Mouse (Mus musculus): ENCODE results near the gene Gtf2i. TPM values are rescaled to one million over a fixed set of nuclear protein-coding genes. Genes with fewer than 3 reads are reported as not detected.

Gene Gtf2i
- polyA plus RNA-seq, 1 experiment from 2014 or later = 225 TPM

DNA sequence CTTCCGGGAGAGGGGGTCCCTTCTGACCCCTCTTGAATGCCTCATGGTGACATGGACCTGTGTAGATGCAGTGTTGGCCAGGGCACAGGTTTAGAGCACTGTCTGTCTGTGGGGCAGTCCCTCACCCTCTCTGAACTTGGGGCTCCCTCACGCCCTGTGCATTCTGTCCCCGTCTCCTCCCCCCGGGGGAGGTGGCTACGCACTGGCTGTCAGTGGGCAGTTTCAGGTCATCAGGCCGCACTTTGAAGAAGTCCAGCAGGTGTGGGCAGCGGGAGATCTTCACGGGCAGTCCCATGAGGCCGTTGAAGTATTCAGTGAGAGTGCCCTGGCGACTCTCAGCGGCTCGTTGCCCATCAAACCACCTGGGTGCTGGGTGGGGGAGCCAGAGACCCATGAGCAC is 87.6 kb downstream of the Gtf2i start:
- 68% methylated on average over 12 of the region's 12 CpGs for WGBS
- Histone ChIP-seq H3K9me3 (no peaks in the 10 kb centered on the region), H3K9ac (0 out of 2 replicates have a peak overlapping the region, but pooled peaks have one; percentile 6), H3K4me2 (no peak overlapping the region), H3K27ac (no peak overlapping the region), H3K27me3 (peaks cover 11% of the 10 kb centered on the region), H3K36me3 (no peaks in the 10 kb centered on the region), H3K4me1 (peaks cover 27% of the 10 kb centered on the region), H3K4me3 (no peak overlapping the region)
- no peak for ATAC-seq (ENCODE audit: insufficient number of reproducible peaks, insufficient read depth, low FRiP score, low TSS enrichment, low read depth)

DNA sequence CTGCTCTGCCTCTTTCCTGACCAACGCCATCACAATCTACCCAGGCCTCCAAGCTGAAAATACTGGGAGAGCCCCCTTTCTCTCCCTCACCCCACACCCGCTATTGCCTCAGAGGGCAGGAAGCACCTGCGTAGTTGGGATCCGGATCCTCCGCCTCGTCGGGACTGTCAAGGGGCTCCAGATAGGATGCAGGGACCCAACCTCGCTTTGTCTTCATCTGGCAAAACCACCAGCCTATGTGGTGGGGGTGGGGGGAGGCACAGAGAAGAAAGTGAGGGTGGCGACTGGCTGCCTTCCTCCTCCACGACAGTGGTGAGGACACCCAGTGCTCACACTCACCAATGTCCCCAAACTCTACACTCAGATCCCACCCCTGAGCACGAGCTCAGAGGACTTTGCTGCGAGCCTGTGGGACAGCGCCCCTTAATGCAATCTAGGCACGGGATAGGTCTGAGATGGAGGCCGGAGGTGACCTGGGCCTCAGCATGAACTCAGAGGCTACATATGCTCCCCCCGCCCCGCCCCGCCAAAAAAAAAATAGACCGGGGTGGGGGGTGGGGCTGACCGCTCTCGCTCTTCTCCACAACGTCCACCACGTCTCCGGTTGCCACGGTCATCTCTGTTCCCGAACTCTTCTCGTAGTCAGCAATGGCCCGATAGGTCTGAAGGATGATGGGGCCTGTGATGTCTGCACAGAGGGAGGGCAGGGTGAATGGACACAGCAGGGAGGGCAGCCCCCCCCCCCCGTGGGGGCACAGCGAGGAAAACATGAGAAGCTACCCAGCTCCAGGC is 89.3 kb downstream of the Gtf2i start:
- no peaks in the 10 kb centered on the region for H3K9me3 ChIP-seq
- peaks cover 35% of the 10 kb centered on the region for H3K4me1 ChIP-seq
- 81% methylated on average over 30 of the region's 30 CpGs for WGBS
- peaks cover 20% of the 10 kb centered on the region for H3K27me3 ChIP-seq
- ATAC-seq (ENCODE audit: insufficient number of reproducible peaks, insufficient read depth, low FRiP score, low TSS enrichment, low read depth) = no peak
- H3K27ac ChIP-seq = no peak overlapping the region; the same call in 1 of the 2 replicates
- H3K36me3 ChIP-seq = no peaks in the 10 kb centered on the region
- no peak overlapping the region for H3K4me2 ChIP-seq
- no peak overlapping the region for H3K4me3 ChIP-seq
- H3K9ac ChIP-seq = no peak overlapping the region

- peaks cover 24% of the 10 kb centered on the region for H3K4me1 ChIP-seq
- H3K27ac ChIP-seq = no peak overlapping the region
- ATAC-seq (ENCODE audit: insufficient number of reproducible peaks, insufficient read depth, low FRiP score, low TSS enrichment, low read depth) = no peak
Observed at GRCm38 (mm10) chr5:134221708-134222150, 92.8 kb downstream of the Gtf2i start.

GRCm38 (mm10) chr5:134221278-134221677 is 93.3 kb downstream of the Gtf2i start:
- H3K27ac ChIP-seq = no peak overlapping the region
- H3K4me1 ChIP-seq = peaks cover 19% of the 10 kb centered on the region
- H3K4me3 ChIP-seq = peak overlapping the region; percentile 42
- 33% methylated on average over 4 of the region's 4 CpGs for WGBS
- H3K27me3 ChIP-seq = peaks cover 20% of the 10 kb centered on the region
- H3K36me3 ChIP-seq = peaks cover 13% of the 10 kb centered on the region
- ATAC-seq (ENCODE audit: insufficient number of reproducible peaks, insufficient read depth, low FRiP score, low TSS enrichment, low read depth) = no peak
- no peaks in the 10 kb centered on the region for H3K9me3 ChIP-seq
- peak overlapping the region; percentile 70 for H3K9ac ChIP-seq
- peak overlapping the region; percentile 75 for H3K4me2 ChIP-seq

More at GRCm38 (mm10) chr5:134221708-134222150, 92.8 kb downstream of the Gtf2i start:
- H3K9ac ChIP-seq = peak overlapping the region; percentile 70
- H3K9me3 ChIP-seq = no peaks in the 10 kb centered on the region
- 1% methylated on average over 36 of the region's 36 CpGs for WGBS
- peaks cover 20% of the 10 kb centered on the region for H3K27me3 ChIP-seq
- H3K4me2 ChIP-seq = peak overlapping the region; percentile 75
- peaks cover 8% of the 10 kb centered on the region for H3K36me3 ChIP-seq
- H3K4me3 ChIP-seq = peak overlapping the region; percentile 42

DNA sequence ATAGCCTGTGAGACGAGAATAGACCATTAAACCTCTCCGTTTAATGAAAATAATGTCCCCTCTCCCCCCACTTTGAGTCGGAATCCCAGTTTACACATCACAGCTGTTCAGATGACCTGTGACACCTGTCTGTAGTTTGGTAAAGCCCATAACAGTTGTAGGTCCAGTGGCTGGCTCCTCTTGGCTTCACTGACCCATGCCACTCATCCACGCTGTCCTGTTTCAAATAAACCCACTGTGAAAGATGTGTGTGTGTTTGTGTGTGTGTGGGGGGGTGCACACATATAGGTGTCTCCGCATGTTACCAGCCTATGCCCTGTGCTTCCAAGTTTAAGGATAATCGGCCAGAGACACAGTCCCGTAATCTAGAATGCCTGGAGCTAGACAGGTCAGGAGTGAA is 96.7 kb downstream of the Gtf2i start:
- Histone ChIP-seq H3K27me3 (peaks cover 18% of the 10 kb centered on the region), H3K27ac (no peak overlapping the region), H3K4me1 (peaks cover 11% of the 10 kb centered on the region), H3K9me3 (no peaks in the 10 kb centered on the region), H3K4me2 (no peak overlapping the region), H3K4me3 (no peak overlapping the region), H3K36me3 (peaks cover 15% of the 10 kb centered on the region), H3K9ac (no peak overlapping the region)
- ATAC-seq (ENCODE audit: insufficient number of reproducible peaks, insufficient read depth, low FRiP score, low TSS enrichment, low read depth) = no peak
- 88% methylated on average over 7 of the region's 7 CpGs for WGBS

DNA sequence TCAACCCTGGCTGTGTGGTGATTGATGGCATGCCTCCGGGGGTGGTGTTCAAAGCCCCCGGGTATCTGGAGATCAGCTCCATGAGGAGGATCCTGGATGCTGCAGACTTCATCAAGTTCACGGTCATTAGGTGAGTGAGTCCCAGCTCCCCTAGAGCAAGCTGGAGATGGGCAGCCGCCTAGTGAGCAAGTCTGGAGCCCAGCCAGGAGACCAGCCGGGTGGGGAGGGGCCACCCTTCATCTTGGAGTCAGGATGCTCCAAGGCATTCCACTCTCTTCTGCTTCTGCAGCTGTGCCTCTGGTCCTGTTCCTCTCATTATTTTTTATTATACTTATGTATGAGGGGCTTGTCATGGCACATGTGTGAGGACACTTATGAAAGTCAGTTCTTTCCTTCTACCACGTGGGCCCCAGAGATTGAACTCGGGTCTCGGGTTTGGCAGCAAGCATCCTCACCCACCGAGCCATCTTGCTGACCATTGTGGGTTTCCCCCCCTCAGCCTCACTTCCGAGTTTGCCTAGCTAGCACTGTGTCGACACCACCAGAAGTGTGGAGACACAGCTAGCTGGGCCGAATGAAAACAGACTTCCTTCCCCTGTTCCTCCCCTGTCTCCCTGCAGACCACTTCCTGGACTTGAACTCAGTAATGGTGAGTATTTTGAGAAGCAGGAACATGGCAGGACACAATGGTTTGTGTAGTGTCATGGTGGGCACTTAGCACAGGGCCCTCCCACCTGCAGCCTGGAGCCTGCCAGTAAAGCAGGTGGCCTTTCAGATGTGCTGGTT is 100.3 kb downstream of the Gtf2i start:
- WGBS = 75% methylated on average over 12 of the region's 12 CpGs
- Histone ChIP-seq H3K4me2 (no peak overlapping the region), H3K9me3 (no peaks in the 10 kb centered on the region; the same call in 1 of the 2 replicates), H3K27me3 (no peaks in the 10 kb centered on the region), H3K36me3 (peaks cover 23% of the 10 kb centered on the region), H3K27ac (no peak overlapping the region), H3K4me1 (no peaks in the 10 kb centered on the region), H3K9ac (no peak overlapping the region), H3K4me3 (no peak overlapping the region)
- no peak for ATAC-seq (ENCODE audit: insufficient number of reproducible peaks, insufficient read depth, low FRiP score, low TSS enrichment, low read depth)

GRCm38 (mm10) chr5:134209931-134210554 is 104.5 kb downstream of the Gtf2i start:
- Histone ChIP-seq H3K4me1 (no peaks in the 10 kb centered on the region), H3K4me3 (no peak overlapping the region), H3K9ac (no peak overlapping the region), H3K27ac (no peak overlapping the region; the same call in 1 of the 2 replicates), H3K4me2 (no peak overlapping the region), H3K9me3 (no peaks in the 10 kb centered on the region; the same call in 1 of the 2 replicates), H3K27me3 (no peaks in the 10 kb centered on the region), H3K36me3 (peaks cover 15% of the 10 kb centered on the region)
- no peak for ATAC-seq (ENCODE audit: insufficient number of reproducible peaks, insufficient read depth, low FRiP score, low TSS enrichment, low read depth)
- WGBS = 68% methylated on average over 11 of the region's 11 CpGs

DNA sequence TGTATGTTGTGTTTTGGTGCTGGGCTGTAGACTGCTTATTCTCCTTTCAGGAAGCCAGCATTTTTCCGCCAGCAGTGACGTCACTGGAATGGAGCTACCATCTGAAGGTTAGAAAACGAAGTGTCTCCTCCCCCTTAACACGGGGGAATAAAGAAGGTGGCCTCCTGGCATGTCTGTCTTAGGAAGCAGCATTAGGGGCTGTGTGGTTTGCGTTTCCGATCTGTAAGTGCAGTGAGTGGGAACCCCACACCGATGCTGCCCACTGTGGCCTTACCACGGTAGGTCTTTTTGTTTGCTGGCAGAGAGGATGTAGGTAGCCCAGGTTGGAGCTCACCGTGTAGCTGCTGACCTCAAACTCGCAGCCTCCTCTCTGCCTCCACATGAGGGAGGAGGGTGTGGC is 107.8 kb downstream of the Gtf2i start:
- Histone ChIP-seq H3K4me3 (no peak overlapping the region), H3K9me3 (no peaks in the 10 kb centered on the region; the same call in 1 of the 2 replicates), H3K27me3 (no peaks in the 10 kb centered on the region), H3K9ac (no peak overlapping the region), H3K27ac (no peak overlapping the region), H3K4me2 (no peak overlapping the region), H3K36me3 (peaks cover 39% of the 10 kb centered on the region), H3K4me1 (no peaks in the 10 kb centered on the region)
- 83% methylated on average over 10 of the region's 10 CpGs for WGBS
- ATAC-seq (ENCODE audit: insufficient number of reproducible peaks, insufficient read depth, low FRiP score, low TSS enrichment, low read depth) = no peak

DNA sequence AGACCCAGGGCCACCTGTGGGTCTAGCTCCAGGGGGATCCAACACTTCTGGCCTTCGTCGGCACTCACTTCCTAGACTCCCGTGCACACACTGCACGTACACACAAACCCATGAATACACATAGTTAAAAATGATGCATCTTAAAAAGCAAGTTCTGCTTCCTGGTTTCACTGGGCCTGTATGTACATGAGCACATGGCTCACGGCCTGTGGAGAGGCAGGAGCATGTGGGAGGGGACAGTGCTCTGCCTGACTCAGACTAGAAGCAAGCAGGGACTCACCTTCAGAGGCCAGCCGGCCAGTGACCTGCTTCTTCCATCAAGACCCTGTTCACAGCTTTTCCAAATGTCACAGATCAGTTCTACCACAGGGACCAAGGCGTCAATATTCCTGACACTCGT is 120.9 kb downstream of the Gtf2i start:
- no peaks in the 10 kb centered on the region for H3K9me3 ChIP-seq
- no peak overlapping the region for H3K4me3 ChIP-seq
- no peaks in the 10 kb centered on the region for H3K4me1 ChIP-seq
- ATAC-seq (ENCODE audit: insufficient number of reproducible peaks, insufficient read depth, low FRiP score, low TSS enrichment, low read depth) = no peak
- 85% methylated on average over 8 of the region's 8 CpGs for WGBS
- no peak overlapping the region for H3K4me2 ChIP-seq
- peaks cover 42% of the 10 kb centered on the region for H3K36me3 ChIP-seq
- H3K27ac ChIP-seq = no peak overlapping the region
- no peaks in the 10 kb centered on the region for H3K27me3 ChIP-seq
- no peak overlapping the region for H3K9ac ChIP-seq

DNA sequence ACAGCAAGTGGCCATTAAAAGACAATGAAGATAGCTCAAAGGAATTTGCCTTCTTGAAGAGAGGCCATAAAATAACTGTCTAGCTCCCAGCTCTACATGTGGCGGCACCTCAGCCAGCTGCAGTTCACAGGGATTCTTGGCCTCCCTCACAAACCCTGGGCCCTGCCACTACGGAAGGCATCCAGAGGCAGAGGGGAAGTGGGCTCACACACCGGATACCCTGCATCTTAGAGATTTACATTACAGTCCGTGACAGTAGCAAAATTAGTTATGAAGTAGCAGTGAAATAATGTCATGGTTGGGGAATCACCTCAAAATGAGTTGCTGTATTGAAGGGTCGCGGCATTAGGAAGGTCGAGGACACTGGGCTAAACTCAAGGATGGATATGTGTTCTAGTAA is 126.0 kb downstream of the Gtf2i start:
- H3K4me3 ChIP-seq = no peak overlapping the region
- H3K27ac ChIP-seq = no peak overlapping the region
- H3K9me3 ChIP-seq = no peaks in the 10 kb centered on the region
- no peak overlapping the region for H3K4me2 ChIP-seq
- H3K4me1 ChIP-seq = peaks cover 2% of the 10 kb centered on the region
- 84% methylated on average over 7 of the region's 7 CpGs for WGBS
- H3K27me3 ChIP-seq = no peaks in the 10 kb centered on the region
- no peak overlapping the region for H3K9ac ChIP-seq
- H3K36me3 ChIP-seq = peaks cover 10% of the 10 kb centered on the region; the same call in 1 of the 2 replicates
- no peak for ATAC-seq (ENCODE audit: insufficient number of reproducible peaks, insufficient read depth, low FRiP score, low TSS enrichment, low read depth)

Measured in embryonic facial prominence, embryonic 13.5 days (tissue).